Mouse (Mus musculus): ENCODE results near the gene Ssr2.
"Not testable (repeated sequence)": the region's sequence is repeated elsewhere in the genome, so short reads cannot be mapped to it uniquely, and the experiment has no call there.

Ssr2 gene

GRCm38 (mm10) chr3:88563966-88564365 lies 11.7 kb upstream of the Ssr2 start:
- in situ Hi-C loops (cut with MboI, MseI) = no loop called here

GRCm38 (mm10) chr3:88566116-88566515 lies 9.6 kb upstream of the Ssr2 start:
- in situ Hi-C loops (cut with MboI, MseI) = no loop called here

GRCm38 (mm10) chr3:88566536-88567061 lies 9.1 kb upstream of the Ssr2 start:
- in situ Hi-C loops (cut with MboI, MseI) = no loop called here

GRCm38 (mm10) chr3:88567892-88568291 lies 7.8 kb upstream of the Ssr2 start:
- in situ Hi-C loops (cut with MboI, MseI) = no loop called here

- in situ Hi-C loops (cut with MboI, MseI) = no loop called here
Measured at GRCm38 (mm10) chr3:88568615-88569014, 7.1 kb upstream of the Ssr2 start.

DNA sequence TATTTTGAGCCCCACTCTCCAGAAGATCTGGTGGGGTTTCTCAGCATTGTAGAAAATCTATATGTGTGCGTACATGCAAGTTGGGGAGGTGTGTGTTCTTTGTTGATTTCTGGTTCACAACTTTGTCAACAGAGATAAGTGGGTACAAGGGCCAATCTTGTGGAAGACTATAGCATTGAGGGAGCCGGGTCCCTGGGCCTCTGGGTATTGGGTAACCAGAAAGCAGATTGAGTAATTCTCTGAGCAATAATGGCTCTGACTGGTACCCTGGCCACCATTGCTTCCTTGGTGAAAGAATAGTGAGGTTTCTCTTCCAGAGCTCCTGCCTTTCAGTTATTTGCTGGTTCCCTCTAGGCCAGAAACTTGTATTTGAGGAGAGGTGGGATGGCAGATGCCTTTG lies 6.6 kb upstream of the Ssr2 start:
- in situ Hi-C loops (cut with MboI, MseI) = no loop called here

GRCm38 (mm10) chr3:88569694-88570093 lies 6.0 kb upstream of the Ssr2 start:
- in situ Hi-C loops (cut with MboI, MseI) = no loop called here

DNA sequence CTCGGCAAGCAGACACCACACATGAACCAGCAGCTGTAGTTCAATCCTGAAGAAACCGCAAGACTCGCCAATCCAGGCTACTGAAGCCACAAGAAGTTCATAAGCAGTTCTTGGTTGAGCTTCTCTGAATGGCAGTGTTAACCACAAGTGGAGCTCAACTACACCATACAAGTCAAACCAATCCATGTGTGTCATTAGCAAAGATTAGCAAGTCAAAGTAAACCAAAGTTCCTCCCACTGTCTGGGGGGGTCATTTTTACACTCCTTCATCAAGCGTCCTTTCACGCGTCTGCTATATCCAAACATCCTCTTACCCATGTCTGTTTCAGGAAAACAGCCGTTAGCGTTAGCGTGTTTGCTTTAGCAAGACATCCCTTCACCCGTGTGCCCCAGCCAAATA lies 5.3 kb upstream of the Ssr2 start:
- in situ Hi-C loops (cut with MboI, MseI) = no loop called here

GRCm38 (mm10) chr3:88571856-88572255 lies 3.8 kb upstream of the Ssr2 start:
- in situ Hi-C loops (cut with MboI, MseI) = no loop called here

DNA sequence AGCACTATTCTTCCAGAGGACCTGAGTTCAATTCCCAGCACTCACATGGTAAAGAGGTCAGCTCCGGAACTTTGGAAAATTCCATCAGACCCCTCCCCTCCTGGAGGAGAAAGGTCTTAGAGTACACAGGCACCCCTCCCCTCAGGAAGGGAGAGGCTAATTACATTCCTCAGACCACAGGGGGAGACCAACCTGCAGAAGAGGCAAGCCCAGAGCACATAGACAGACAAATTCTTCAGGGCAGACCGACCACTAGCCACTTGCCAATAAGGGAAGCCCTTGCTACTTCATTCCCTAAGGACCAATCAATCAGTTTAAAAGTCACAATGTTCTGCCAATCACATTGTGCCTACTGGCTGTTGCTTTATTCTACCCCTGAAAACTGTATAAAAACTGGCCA lies 2.8 kb upstream of the Ssr2 start:
- in situ Hi-C loops (cut with MboI, MseI) = no loop called here

- in situ Hi-C loops (cut with MboI, MseI) = no loop called here
Measured at GRCm38 (mm10) chr3:88573810-88574209, 1.9 kb upstream of the Ssr2 start.

DNA sequence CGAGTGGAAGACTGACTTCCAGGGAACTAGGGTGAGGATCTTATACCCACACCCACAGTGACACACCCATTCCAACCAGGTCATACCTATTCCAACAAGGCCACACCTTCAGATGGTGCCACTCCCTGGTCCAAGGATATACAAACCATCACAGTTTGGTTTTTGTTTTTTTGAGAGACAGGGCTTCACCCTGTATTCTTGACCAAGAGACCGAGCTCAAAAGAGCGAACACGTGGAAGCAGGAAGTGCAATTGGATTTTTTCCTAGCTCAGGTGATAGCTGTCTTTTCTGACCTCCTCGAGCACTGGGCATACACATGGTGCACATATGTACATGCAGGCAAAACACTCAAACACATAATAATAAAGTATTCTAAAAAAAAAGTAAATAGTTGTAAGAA lies 2.2 kb downstream of the Ssr2 start:
- in situ Hi-C loops (cut with MboI, MseI) = not testable (repeated sequence)

- in situ Hi-C loops (cut with MboI, MseI) = no loop called here
Measured at GRCm38 (mm10) chr3:88578498-88579424, 3.1 kb downstream of the Ssr2 start.

- in situ Hi-C loops (cut with MboI, MseI) = no loop called here
Measured at GRCm38 (mm10) chr3:88579454-88580117, 3.9 kb downstream of the Ssr2 start.

GRCm38 (mm10) chr3:88585769-88586168 lies 10.1 kb downstream of the Ssr2 start:
- in situ Hi-C loops (cut with MboI, MseI) = no loop called here

- in situ Hi-C loops (cut with MboI, MseI) = no loop called here
Measured at GRCm38 (mm10) chr3:88586640-88587039, 11.0 kb downstream of the Ssr2 start.

DNA sequence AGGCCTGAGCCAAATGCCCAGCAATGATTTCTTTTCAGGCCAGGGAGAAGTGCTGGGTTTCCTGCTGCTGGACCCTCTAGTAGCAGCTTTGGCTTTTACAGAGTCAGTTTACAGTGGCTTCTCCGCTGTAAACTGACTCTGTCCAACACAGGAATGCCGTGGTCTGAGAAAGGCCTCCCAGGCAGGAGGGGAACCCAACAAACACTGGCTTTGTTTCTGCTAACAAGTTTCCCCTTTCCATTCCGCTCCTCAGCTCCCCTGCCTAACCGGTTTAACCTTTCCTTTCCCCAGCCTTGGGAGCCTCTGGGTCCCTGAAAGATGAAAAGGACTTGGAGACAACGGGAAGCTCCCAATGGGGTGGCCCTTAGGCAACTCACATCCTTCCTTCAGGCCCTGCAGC lies 14.6 kb downstream of the Ssr2 start:
- in situ Hi-C loops (cut with MboI, MseI) = no loop called here

DNA sequence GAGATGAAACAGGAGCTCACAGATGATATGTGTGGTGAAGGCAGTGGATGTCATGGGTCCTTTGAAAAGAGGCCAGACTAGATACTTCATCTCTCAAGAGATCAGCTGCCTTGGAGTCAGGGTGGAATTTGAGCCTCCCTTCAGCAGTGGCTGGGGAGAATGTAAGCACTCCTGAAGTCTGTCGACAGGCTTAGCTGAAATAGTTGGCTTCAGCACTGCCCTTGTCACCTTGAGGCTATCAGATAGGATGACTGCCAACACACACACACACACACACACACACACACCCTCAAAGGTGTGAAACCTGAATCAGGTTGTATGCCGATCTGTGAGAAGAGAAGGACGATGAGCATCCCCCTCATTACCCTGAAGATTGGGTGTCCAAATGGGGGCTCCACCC lies 15.4 kb downstream of the Ssr2 start:
- in situ Hi-C loops (cut with MboI, MseI) = no loop called here

DNA sequence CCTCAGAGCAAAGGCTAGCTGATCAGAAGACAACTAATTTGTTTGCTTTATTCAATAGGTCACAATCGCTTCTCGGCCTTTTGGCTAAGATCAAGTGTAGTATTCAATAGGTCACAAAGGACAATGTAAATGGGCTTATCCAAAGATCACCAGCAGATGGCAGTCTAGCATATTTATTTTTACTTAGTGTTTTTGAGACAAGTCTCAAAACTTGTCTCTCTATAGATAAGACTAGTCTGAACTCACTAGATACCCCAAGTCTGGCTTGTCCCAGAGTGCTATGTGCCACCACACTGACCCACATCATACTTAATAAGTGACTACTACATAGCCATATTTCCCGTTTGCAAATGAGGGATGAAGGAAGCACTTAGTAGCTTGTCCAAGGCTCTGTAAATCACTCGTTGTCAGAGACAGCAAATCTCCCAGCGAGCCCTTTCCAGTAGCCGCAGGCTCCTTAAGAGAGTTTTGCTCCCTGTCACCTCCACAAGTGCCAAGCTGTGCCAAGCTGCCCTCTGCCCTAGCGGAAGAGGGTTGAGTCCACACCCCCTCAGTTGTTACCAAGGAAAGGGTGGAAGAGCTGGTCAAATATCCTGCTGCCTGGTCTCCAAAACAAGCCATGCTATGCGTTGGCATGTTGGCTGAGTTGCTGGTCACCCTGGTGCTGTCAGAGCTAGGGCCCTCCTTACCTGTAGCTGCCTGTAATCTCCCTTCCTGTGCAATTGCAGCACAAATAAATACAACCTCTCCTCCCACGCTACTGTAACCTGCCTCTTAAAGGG lies 16.5 kb downstream of the Ssr2 start:
- in situ Hi-C loops (cut with MboI, MseI) = no loop called here

DNA sequence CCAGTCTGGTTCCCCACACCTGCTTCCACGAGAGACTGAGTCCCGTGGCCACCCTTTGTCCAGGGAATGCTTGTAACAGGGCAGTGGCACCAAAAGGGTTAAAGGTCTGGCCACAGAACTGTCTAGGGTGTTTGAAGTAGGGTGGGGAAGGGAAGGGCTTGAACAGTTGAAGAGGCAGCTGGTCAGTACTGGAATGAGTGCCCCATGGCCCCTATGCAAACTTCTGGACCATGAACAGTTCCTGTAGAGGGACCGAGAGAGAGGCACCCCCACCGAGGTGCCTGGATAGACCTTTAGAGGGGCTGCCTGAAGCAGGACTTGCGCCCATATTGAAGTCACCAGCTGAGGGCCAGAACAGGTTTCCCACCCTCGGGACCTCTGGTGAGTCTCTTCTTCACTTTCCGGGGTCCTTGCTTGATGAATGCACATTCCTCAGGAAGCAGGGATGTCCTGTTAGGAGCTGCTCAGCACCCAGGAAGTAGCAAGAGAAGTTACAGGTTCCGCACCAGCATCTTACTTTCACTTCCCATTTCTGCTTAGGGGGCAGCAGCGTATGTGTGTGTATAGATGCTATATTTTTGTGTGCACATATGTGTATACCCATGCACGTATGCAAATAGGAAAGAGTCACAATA lies 17.4 kb downstream of the Ssr2 start:
- in situ Hi-C loops (cut with MboI, MseI) = no loop called here

- in situ Hi-C loops (cut with MboI, MseI) = no loop called here
Measured at GRCm38 (mm10) chr3:88593893-88594580, 18.4 kb downstream of the Ssr2 start.

Data from T-helper 1 cell (primary cell).